Mouse (Mus musculus): ENCODE measurements around the gene Rsrc2.

DNA sequence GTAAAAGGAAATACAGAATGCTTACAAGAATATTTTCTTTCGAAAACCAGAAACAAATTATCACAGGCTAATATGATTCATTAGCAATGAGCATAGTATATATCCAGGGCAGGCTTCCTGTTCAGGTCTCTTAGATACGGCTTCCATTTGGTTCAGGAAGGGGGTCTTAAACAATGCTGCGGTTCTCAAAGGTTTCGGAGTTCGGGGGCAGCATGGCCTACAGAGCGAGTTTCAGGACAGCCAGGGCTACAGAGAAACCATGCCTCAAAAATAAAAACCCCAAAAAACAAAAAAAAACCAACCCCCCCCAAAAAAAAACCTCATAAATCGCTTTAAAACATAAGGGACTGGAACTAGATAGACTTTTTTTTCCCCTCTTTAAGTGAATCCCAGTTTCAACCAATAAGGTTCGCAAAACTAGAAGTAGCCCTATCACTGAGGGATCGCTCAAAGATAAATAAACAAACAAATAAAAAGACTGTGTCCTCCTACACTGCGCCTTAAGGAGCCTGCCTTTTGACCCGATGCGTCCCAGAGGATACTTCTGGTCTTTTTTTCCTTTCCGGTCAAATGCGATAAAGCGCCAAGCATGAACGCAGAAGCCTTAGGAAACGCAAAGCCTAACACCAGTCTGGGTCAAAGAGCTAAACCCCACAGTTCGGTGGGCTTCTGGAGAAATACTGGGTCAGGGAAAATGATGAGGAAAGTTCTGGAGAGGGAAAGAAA, 712 bp downstream of the Rsrc2 start:
- TF ChIP-seq CTCF (IDR thresholded peaks at IDR 0.05; ENCODE audit: control insufficient read depth, insufficient read depth, low read length) (no peak), POLR2A (IDR thresholded peaks at IDR 0.05; ENCODE audit: borderline replicate concordance, control insufficient read depth, low read depth, low read length) (no peak)
